Mouse (Mus musculus) ES-Bruce4 (cell line): ENCODE measurements at regions not wholly inside any gene's neighbourhood (a gene's known extent, or its start where the extent isn't known, plus 50 kb on each side); places are given as distances from the start of the nearest gene placed in this dataset.
"Not testable (repeated sequence)": the region's sequence is repeated elsewhere in the genome, so short reads cannot be mapped to it uniquely, and the experiment has no call there.

Source experiments
- CTCF ChIP-seq: IDR thresholded peaks from one replicate; pipeline ENCODE4 v1.8.1; 2011; ENCODE audit warnings: low read depth, low read length
- EP300 ChIP-seq: IDR thresholded peaks from 2 replicates; pipeline ENCODE4 v1.6.1; 2011; ENCODE audit warnings: low read depth, low read length; ENCODE audit not compliant: insufficient read depth

DNA sequence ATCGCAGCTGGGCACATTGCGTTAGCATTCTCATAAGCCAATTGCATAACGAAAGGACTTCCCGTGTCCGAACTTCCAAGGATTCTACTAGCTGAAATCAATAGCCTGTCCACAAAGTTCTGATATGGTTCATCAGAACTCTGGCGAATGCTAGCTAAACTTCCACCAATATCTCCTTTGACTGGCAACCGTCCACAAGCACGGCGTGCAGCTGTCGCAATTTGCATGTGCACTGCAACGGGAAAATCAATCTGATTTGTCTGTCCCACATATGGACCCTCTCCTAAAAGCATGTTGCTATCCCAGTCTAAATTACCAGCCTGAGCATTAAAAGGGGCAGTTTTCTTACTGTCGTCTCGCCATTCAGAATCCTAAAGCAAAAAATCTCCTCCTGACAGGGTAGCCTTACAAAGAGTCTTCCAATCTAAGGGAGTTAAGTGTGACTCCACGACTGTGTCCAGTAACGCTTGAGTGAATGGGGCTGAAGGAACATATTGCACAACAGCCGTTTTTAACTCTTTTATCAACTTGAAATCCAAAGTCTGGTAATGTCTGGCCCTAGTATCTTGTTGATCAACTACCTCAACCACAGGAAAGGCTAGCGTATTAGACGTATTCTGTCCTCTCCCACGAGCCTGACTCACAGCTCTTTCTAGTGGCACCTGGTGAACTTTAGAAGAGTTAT, 59.3 kb upstream of the Ezr start:
- not testable (repeated sequence) for TF ChIP-seq CTCF, EP300
